Mouse (Mus musculus) embryonic stem cell, embryonic (primary cell): Measurements from ENCODE around the gene Myoz2.

Experiments
- CTCF ChIA-PET, 4 experiments: fragments of 300-600 bp in 2 of 4; fragments of 350-600 bp in 2 of 4; sonication (Branson Sonifier 250); formaldehyde crosslinking; loops; one replicate each; lab custom pipeline; 2022; ENCODE audit warnings: inconsistent platforms in 2 of 4; lab: Charles Lee
- POLR2A ChIA-PET, 4 experiments: fragments of 300-600 bp in 2 of 4; fragments of 350-600 bp in 2 of 4; sonication (Branson Sonifier 250); formaldehyde crosslinking; loops; one replicate each; lab custom pipeline; 2022; ENCODE audit warnings: antibody characterized with exemption in 4 of 4, inconsistent platforms in 1 of 4; lab: Charles Lee

The Myoz2 gene

GRCm38 (mm10) chr3:123034752-123035151, at the start of gene Myoz2:
Gene Myoz2, minus strand, starts transcription at chr3:123035015.
- CTCF ChIA-PET: no interaction called here
- POLR2A ChIA-PET: interaction anchor here in 1 of 4 experiments (0.7 to 1.2 kb wide), 2 partner anchors 16 to 26 kb away, joined by 3 read pairs; no protein-coding TSS in a partner anchor

- CTCF ChIA-PET: interaction anchor here in 1 of 4 experiments (0.7 kb wide), 1 partner anchor 51 kb away, joined by 3 read pairs; no protein-coding TSS in a partner anchor
- POLR2A ChIA-PET: interaction anchor here in 2 of 4 experiments (0.6 kb wide), 2 partner anchors 976 to 1984 kb away, joined by 3 read pairs; no protein-coding TSS in a partner anchor
Observed at GRCm38 (mm10) chr3:123081665-123082064, 46.9 kb upstream of the Myoz2 start.

GRCm38 (mm10) chr3:123080943-123081342, 46.1 kb upstream of the Myoz2 start:
- ChIA-PET POLR2A (interaction anchor here in 1 of 4 experiments (0.6 kb wide), 1 partner anchor 975 kb away, joined by 3 read pairs; no protein-coding TSS in a partner anchor), CTCF (no interaction called here)

GRCm38 (mm10) chr3:123080017-123080725, 45.4 kb upstream of the Myoz2 start:
- ChIA-PET POLR2A (no interaction called here), CTCF (no interaction called here)

- ChIA-PET CTCF (no interaction called here), POLR2A (no interaction called here)
Observed at GRCm38 (mm10) chr3:123075759-123076158, 40.9 kb upstream of the Myoz2 start.

- CTCF ChIA-PET: no interaction called here
- POLR2A ChIA-PET: no interaction called here
Observed at GRCm38 (mm10) chr3:123075034-123075433, 40.2 kb upstream of the Myoz2 start.

GRCm38 (mm10) chr3:123073351-123073750, 38.5 kb upstream of the Myoz2 start:
- POLR2A ChIA-PET: no interaction called here
- CTCF ChIA-PET: no interaction called here

GRCm38 (mm10) chr3:123072472-123072871, 37.7 kb upstream of the Myoz2 start:
- CTCF ChIA-PET: no interaction called here
- POLR2A ChIA-PET: no interaction called here

- CTCF ChIA-PET: no interaction called here
- POLR2A ChIA-PET: interaction anchor here in 1 of 4 experiments (1.0 kb wide), 1 partner anchor 341 kb away, joined by 3 read pairs; no protein-coding TSS in a partner anchor
Observed at GRCm38 (mm10) chr3:123070996-123071395, 36.2 kb upstream of the Myoz2 start.

- POLR2A ChIA-PET: interaction anchor here in 1 of 4 experiments (0.7 kb wide), 1 partner anchor 34 kb away, joined by 3 read pairs; no protein-coding TSS in a partner anchor
- CTCF ChIA-PET: no interaction called here
Observed at GRCm38 (mm10) chr3:123066836-123067235, 32.0 kb upstream of the Myoz2 start.

GRCm38 (mm10) chr3:123065466-123065865, 30.7 kb upstream of the Myoz2 start:
- ChIA-PET CTCF (no interaction called here), POLR2A (interaction anchor here in 1 of 4 experiments (0.6 kb wide), 1 partner anchor 320 kb away, joined by 3 read pairs; the partner anchor contains the start of gene Mettl14)

GRCm38 (mm10) chr3:123064186-123064585, 29.4 kb upstream of the Myoz2 start:
- ChIA-PET CTCF (no interaction called here), POLR2A (interaction anchor here in 1 of 4 experiments (1.2 kb wide), 1 partner anchor 12 kb away, joined by 3 read pairs; no protein-coding TSS in a partner anchor)

GRCm38 (mm10) chr3:123061931-123062330, 27.1 kb upstream of the Myoz2 start:
- POLR2A ChIA-PET: no interaction called here
- CTCF ChIA-PET: no interaction called here

GRCm38 (mm10) chr3:123058832-123059231, 24.0 kb upstream of the Myoz2 start:
- ChIA-PET CTCF (interaction anchor here in 1 of 4 experiments (0.6 kb wide), 1 partner anchor 32 kb away, joined by 3 read pairs; no protein-coding TSS in a partner anchor), POLR2A (no interaction called here)

GRCm38 (mm10) chr3:123054178-123054577, 19.4 kb upstream of the Myoz2 start:
- POLR2A ChIA-PET: interaction anchor here in 1 of 4 experiments (0.6 kb wide), 1 partner anchor 556 kb away, joined by 4 read pairs; no protein-coding TSS in a partner anchor
- CTCF ChIA-PET: no interaction called here

- ChIA-PET CTCF (no interaction called here), POLR2A (interaction anchor here in 1 of 4 experiments (1.4 to 1.6 kb wide), 2 partner anchors 11 to 129 kb away, joined by 3 read pairs; no protein-coding TSS in a partner anchor)
Observed at GRCm38 (mm10) chr3:123053192-123053938, 18.6 kb upstream of the Myoz2 start.

GRCm38 (mm10) chr3:123042308-123042707, 7.5 kb upstream of the Myoz2 start:
- ChIA-PET CTCF (no interaction called here), POLR2A (no interaction called here)

GRCm38 (mm10) chr3:123033804-123034203, 1.0 kb downstream of the Myoz2 start:
- CTCF ChIA-PET: no interaction called here
- POLR2A ChIA-PET: interaction anchor here in 1 of 4 experiments (1.2 kb wide), 1 partner anchor 17 kb away, joined by 3 read pairs; no protein-coding TSS in a partner anchor

- ChIA-PET POLR2A (interaction anchor here in 2 of 4 experiments (0.6 to 1.1 kb wide), 2 partner anchors 41 to 250 kb away, joined by 3 to 4 read pairs; partner anchors contain the start of gene Usp53 (in 1 of the 2)), CTCF (no interaction called here)
Observed at GRCm38 (mm10) chr3:123025634-123026033, 9.2 kb downstream of the Myoz2 start.
